Mouse (Mus musculus): Measurements from ENCODE around the gene Selenow.

GRCm38 (mm10) chr7:15918371-15918770, 3.8 kb downstream of the Selenow start:
- TF ChIP-seq CTCF (IDR thresholded peaks at IDR 0.05; ENCODE audit: low read depth) (no peak), EP300 (IDR thresholded peaks at IDR 0.05; ENCODE audit: low read depth) (no peak)
